Mouse (Mus musculus): ENCODE data around the gene 6030458C11Rik. TPM values are rescaled to one million over a fixed set of nuclear protein-coding genes. Genes with fewer than 3 reads are reported as not detected.

6030458C11Rik gene
- polyA plus RNA-seq, 1 experiment from 2014 or later: 38.6 TPM

Other genes with a start within 250 kb of the 6030458C11Rik start
- gene Pdzd2, start 84.7 kb downstream of the 6030458C11Rik start, polyA plus RNA-seq (2014; fragmentation: Nextera tagmentation; extraction: Ambion mirVana): 4.0 and 5.5 TPM in 2 replicates
- gene Drosha, start 166 bp upstream of the 6030458C11Rik start, polyA plus RNA-seq (2014; fragmentation: Nextera tagmentation; extraction: Ambion mirVana): 68.4 and 76.2 TPM in 2 replicates

Measured in hindbrain, embryonic 11.5 days (tissue).